Mouse (Mus musculus) heart, adult 8-10 months (tissue): ENCODE data around the gene Defb13. TPM values are rescaled to one million over a fixed set of nuclear protein-coding genes. Genes with fewer than 3 reads are reported as not detected.

Experiments used
- total RNA-seq, 4 experiments: library from RNA; stranded (reverse); gene quantifications; 2 replicates each; pipeline ENCODE4 v1.2.4; 2022

The Defb13 gene
- total RNA-seq, 4 experiments from 2014 or later = not detected

Other genes with a start within 250 kb of the Defb13 start
- gene AY761184, start 243.1 kb upstream of the Defb13 start, total RNA-seq = not detected
- gene Defa24, start 212.3 kb upstream of the Defb13 start, total RNA-seq = not detected
- not detected for gene Defb50, start 123.2 kb upstream of the Defb13 start, total RNA-seq
- not detected for gene Defb2, start 106.8 kb upstream of the Defb13 start, total RNA-seq
- not detected for gene Defb10, start 87.9 kb upstream of the Defb13 start, total RNA-seq
- not detected for gene Defb9, start 61.3 kb upstream of the Defb13 start, total RNA-seq
- gene Defb11, start 40.4 kb upstream of the Defb13 start, total RNA-seq = not detected
- not detected for gene Defb15, start 14.1 kb upstream of the Defb13 start, total RNA-seq
- gene Defb35, start 8.4 kb upstream of the Defb13 start, total RNA-seq = not detected
- gene Fam90a1a, start 12.0 kb downstream of the Defb13 start, total RNA-seq = not detected
- gene Ccdc70, start 23.0 kb downstream of the Defb13 start, total RNA-seq = not detected
- under 1 TPM; 0.09 to 0.13 (median 0.12) TPM for gene Atp7b, start 113.5 kb downstream of the Defb13 start, total RNA-seq
- 1 to 10 TPM; 7.3 to 8.8 (median 8.5) TPM for gene Alg11, start 114.0 kb downstream of the Defb13 start, total RNA-seq
- gene Nek5, start 178.3 kb downstream of the Defb13 start, total RNA-seq = not detected
- gene Nek3, start 219.7 kb downstream of the Defb13 start, total RNA-seq = 1 to 10 TPM; 1.7 to 2.6 (median 1.8) TPM
- gene Ckap2, start 239.1 kb downstream of the Defb13 start, total RNA-seq = 1 to 10 TPM in 1 of 4 experiments, under 1 TPM in 3; 0.19 to 1.6 (median 0.38) TPM
- gene Vps36, start 246.0 kb downstream of the Defb13 start, total RNA-seq = 10 to 100 TPM; 20.1 to 22.2 (median 21.0) TPM